Mouse (Mus musculus) heart, adult 2 months (tissue): ENCODE measurements at regions not wholly inside any gene's neighbourhood (a gene's known extent, or its start where the extent isn't known, plus 50 kb on each side); places are given as distances from the start of the nearest gene placed in this dataset.

Experiments used
- CTCF ChIP-seq: fragments of 200-600 bp; IDR thresholded peaks from 2 replicates; pipeline ENCODE4 v1.8.1; 2022; ENCODE audit warnings: antibody characterized with exemption, mild to moderate bottlenecking, moderate library complexity
- EP300 ChIP-seq: fragments of 200-500 bp; IDR thresholded peaks from 2 replicates; pipeline ENCODE4 v1.6.1; 2011; ENCODE audit warnings: low read depth, low read length, control low read depth; ENCODE audit not compliant: insufficient read depth
- POLR2A ChIP-seq: fragments of 200-500 bp; IDR thresholded peaks from 2 replicates; pipeline ENCODE4 v1.6.1; 2011; ENCODE audit warnings: mild to moderate bottlenecking, low read depth, low read length, control low read depth; ENCODE audit not compliant: insufficient read depth

DNA sequence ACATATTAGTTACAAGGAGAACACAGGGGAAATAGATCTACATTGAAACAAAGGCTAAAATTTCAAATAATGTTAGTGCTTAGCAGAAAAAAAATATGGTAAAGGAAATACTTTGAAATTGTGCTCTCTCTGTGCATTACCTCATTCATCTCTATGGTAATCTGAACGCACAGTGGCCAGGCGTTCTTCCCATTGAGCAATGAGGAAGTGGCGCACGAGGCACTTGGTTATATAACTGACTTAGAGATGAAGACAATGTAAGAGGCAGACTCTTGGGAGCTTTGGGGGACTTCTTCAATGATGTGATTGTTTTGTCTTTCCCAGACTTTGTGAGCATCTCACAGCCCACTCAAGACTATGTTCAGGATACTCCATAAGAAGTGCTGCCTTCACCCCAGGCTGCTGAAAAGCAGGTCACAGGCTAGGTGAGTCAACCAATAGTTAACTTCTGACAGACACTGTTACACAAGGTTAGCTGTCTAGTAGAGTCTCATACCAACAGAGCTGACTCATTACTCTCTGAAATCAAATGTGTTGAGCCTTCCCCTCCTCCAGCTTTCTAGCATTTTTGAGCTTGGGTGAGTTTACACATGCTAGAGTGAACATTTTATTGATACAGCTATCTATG, 295.4 kb upstream of the Ptger4 start:
- no peak for TF ChIP-seq POLR2A
- no peak for TF ChIP-seq CTCF
- TF ChIP-seq EP300: no peak
